15 mouse cellular contexts compared by ENCODE assay signal in genomic region chrX:49369404-49369803, GRCm38 (mm10).
"Had no signal": no experiment of that assay in that cellular context is flagged by ENCODE, and none has a peak within 500 bp of the region (broad histone marks: within the 10 kb centered on the region; RNA-seq: fewer than 3 reads in every experiment).

No protein-coding gene starts in this region.

- H3K27me3 ChIP-seq: kidney, embryonic 15.5 days; liver, embryonic 15.5 days had no signal

- H3K36me3 ChIP-seq: kidney, embryonic 15.5 days; limb, embryonic 10.5 days; liver, embryonic 15.5 days; midbrain, embryonic 10.5 days had no signal

- H3K9ac ChIP-seq: kidney, embryonic 15.5 days; liver, embryonic 15.5 days had no signal

- H3K4me1 ChIP-seq: kidney, embryonic 15.5 days; limb, embryonic 10.5 days; liver, embryonic 15.5 days; midbrain, embryonic 10.5 days had no signal

- ATAC-seq: lung, postnatal 0 days had no signal

- H3K4me3 ChIP-seq: kidney, embryonic 15.5 days; left cerebral cortex, adult 2 months; limb, embryonic 10.5 days; liver, embryonic 15.5 days; midbrain, embryonic 10.5 days had no signal

- H3K27ac ChIP-seq: kidney, embryonic 15.5 days; left cerebral cortex, adult 2 months; limb, embryonic 10.5 days; liver, embryonic 15.5 days; midbrain, embryonic 10.5 days had no signal

- H3K9me3 ChIP-seq: kidney, embryonic 15.5 days; limb, embryonic 10.5 days; liver, embryonic 15.5 days; midbrain, embryonic 10.5 days had no signal

- H3K4me2 ChIP-seq: kidney, embryonic 15.5 days; liver, embryonic 11.5 days; liver, embryonic 15.5 days had no signal

- DNase-seq: kidney, adult 2 months; kidney, postnatal 14 days; lung, adult 2 months; lung, postnatal 4 days; right cerebral cortex, postnatal 4 days; spleen, adult 18-20 months; thymus, adult 2 months; thymus, postnatal 36 days had no signal
